Mouse (Mus musculus) lung, embryonic 15.5 days (tissue): ENCODE measurements around the gene Lrmda. TPM values are rescaled to one million over a fixed set of nuclear protein-coding genes. Genes with fewer than 3 reads are reported as not detected.
"Not testable (repeated sequence)": the region's sequence is repeated elsewhere in the genome, so short reads cannot be mapped to it uniquely, and the experiment has no call there.

Experiments used
- ATAC-seq: fragments of 200-750 bp; cut with Nextera tagmentation; 2 replicates; pipeline ENCODE4 v1.8.0; 2017; ENCODE audit warnings: moderate number of reproducible peaks, borderline replicate concordance; ENCODE audit not compliant: low FRiP score, low TSS enrichment; ENCODE audit errors: extremely low read depth
- H3K27ac ChIP-seq: fragments of 300-500 bp; sonication (generic); 2 replicates; pipeline ENCODE4 v1.5.1; 2015; ENCODE audit warnings: moderate library complexity, mild to moderate bottlenecking, inconsistent platforms
- H3K27me3 ChIP-seq: fragments of 300-500 bp; sonication (generic); 2 replicates; pipeline ENCODE4 v1.6.1; 2015; ENCODE audit warnings: inconsistent platforms
- H3K36me3 ChIP-seq: fragments of 300-500 bp; sonication (generic); 2 replicates; pipeline ENCODE4 v1.6.1; 2015; ENCODE audit warnings: inconsistent platforms
- H3K4me1 ChIP-seq: fragments of 300-500 bp; sonication (generic); 2 replicates; pipeline ENCODE4 v1.6.1; 2015; ENCODE audit warnings: inconsistent platforms
- H3K4me2 ChIP-seq: fragments of 300-500 bp; sonication (generic); 2 replicates; pipeline ENCODE4 v1.6.1; 2015; ENCODE audit warnings: inconsistent platforms, mild to moderate bottlenecking, moderate library complexity
- H3K4me3 ChIP-seq: fragments of 300-500 bp; sonication (generic); 2 replicates; pipeline ENCODE4 v1.5.1; 2015; ENCODE audit warnings: mild to moderate bottlenecking, inconsistent platforms
- H3K9ac ChIP-seq: fragments of 300-500 bp; sonication (generic); 2 replicates; pipeline ENCODE4 v1.6.1; 2015; ENCODE audit warnings: inconsistent platforms
- H3K9me3 ChIP-seq: fragments of 300-500 bp; sonication (generic); 2 replicates; pipeline ENCODE4 v1.6.1; 2016; ENCODE audit warnings: inconsistent platforms
- WGBS: fragments of 180-500 bp; shearing (Covaris S2); methylation state at CpG from one replicate; pipeline ENCODE4 v1.1.7; 2015; 5-methylcytosine and 5-hydroxymethylcytosine counted together
- polyA plus RNA-seq: library from polyadenylated mRNA; unstranded; fragments of >200 nt; fragmentation: Nextera tagmentation; extraction: Ambion mirVana; gene quantifications from 2 replicates; pipeline ENCODE4 v1.2.1, GENCODE M21; 2015

The Lrmda gene
- polyA plus RNA-seq, 1 experiment from 2014 or later, result 0.39 TPM

GRCm38 (mm10) chr14:22573585-22573984 lies 554.1 kb downstream of the Lrmda start:
- Histone ChIP-seq H3K27ac (no peak overlapping the region), H3K4me2 (no peak overlapping the region), H3K9ac (no peak overlapping the region), H3K9me3 (no peaks in the 10 kb centered on the region), H3K36me3 (no peaks in the 10 kb centered on the region), H3K27me3 (0 out of 2 replicates have a peak, but pooled peaks cover 4% of the 10 kb centered on the region), H3K4me1 (peaks cover 14% of the 10 kb centered on the region), H3K4me3 (no peak overlapping the region)
- 87% methylated on average over 7 of the region's 7 CpGs for WGBS
- no peak for ATAC-seq

- H3K27ac ChIP-seq, result no peak overlapping the region
- no peaks in the 10 kb centered on the region for H3K9me3 ChIP-seq
- no peaks in the 10 kb centered on the region for H3K36me3 ChIP-seq
- 82% methylated on average over 4 of the region's 4 CpGs for WGBS
- H3K4me3 ChIP-seq, result no peak overlapping the region
- H3K9ac ChIP-seq, result no peak overlapping the region
- ATAC-seq, result no peak
- H3K27me3 ChIP-seq, result 0 out of 2 replicates have a peak, but pooled peaks cover 4% of the 10 kb centered on the region
- H3K4me1 ChIP-seq, result peaks cover 14% of the 10 kb centered on the region
- no peak overlapping the region for H3K4me2 ChIP-seq
Measured at GRCm38 (mm10) chr14:22574006-22574405, 554.5 kb downstream of the Lrmda start.

DNA sequence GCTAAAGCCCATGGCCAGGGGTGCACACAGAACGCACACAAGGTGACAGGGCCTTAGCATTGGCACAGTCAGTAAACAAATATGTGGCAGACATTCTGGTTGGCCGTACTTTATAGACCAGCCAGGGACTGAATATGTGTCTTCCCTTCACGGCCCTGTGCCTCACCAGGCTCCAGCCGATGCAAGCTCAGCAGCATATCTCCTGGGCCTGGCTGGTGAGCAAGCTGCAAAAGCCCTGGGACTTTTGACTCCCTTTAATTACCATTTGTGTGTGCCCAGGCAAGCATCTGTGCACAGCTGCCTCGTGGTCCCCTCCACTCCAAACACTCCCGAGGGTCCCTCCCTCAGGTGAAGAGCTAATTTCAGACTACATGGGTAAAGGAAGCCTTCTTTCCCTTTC lies 556.9 kb downstream of the Lrmda start:
- Histone ChIP-seq H3K9me3 (no peaks in the 10 kb centered on the region), H3K4me2 (no peak overlapping the region), H3K27ac (no peak overlapping the region), H3K4me1 (peaks cover 14% of the 10 kb centered on the region), H3K36me3 (no peaks in the 10 kb centered on the region), H3K4me3 (no peak overlapping the region), H3K9ac (no peak overlapping the region), H3K27me3 (0 out of 2 replicates have a peak, but pooled peaks cover 4% of the 10 kb centered on the region)
- 61% methylated on average over 6 of the region's 6 CpGs for WGBS
- no peak for ATAC-seq

DNA sequence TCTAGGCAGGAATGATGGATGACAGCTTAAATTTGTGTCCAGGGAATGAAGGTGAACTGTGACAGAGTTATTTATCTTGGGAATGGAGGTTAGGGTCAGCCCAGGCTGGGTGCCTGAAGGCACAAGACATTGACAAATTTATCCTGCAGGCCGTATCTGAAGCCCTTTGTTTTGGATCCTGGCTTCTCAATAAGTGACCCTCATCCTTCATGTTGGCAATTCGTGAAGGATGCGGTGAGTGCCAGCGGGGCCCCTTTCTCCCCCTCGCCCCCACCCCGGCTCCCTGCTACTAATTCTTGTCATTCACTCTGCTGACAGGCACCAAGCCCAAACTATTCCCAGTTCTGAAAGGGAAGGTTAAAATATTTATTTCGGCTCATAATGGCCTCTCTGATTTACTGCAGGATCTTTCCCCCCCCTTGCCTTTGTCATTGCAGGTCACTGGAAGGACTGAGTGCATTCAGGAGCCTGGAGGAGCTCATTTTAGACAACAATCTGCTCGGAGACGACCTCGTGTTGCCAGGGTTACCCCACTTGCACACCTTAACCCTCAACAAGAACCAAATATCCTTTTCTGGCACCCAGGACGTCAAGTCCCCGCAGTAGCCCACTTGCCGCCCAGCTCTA lies 558.0 kb downstream of the Lrmda start:
- Histone ChIP-seq H3K27ac (no peak overlapping the region), H3K4me3 (no peak overlapping the region), H3K9ac (no peak overlapping the region), H3K9me3 (no peaks in the 10 kb centered on the region), H3K27me3 (no peaks in the 10 kb centered on the region), H3K4me2 (peak overlapping the region; percentile 26), H3K4me1 (peaks cover 22% of the 10 kb centered on the region), H3K36me3 (no peaks in the 10 kb centered on the region)
- peak; percentile 29; the same call in 1 of the 2 replicates for ATAC-seq
- 26% methylated on average over 13 of the region's 13 CpGs for WGBS

DNA sequence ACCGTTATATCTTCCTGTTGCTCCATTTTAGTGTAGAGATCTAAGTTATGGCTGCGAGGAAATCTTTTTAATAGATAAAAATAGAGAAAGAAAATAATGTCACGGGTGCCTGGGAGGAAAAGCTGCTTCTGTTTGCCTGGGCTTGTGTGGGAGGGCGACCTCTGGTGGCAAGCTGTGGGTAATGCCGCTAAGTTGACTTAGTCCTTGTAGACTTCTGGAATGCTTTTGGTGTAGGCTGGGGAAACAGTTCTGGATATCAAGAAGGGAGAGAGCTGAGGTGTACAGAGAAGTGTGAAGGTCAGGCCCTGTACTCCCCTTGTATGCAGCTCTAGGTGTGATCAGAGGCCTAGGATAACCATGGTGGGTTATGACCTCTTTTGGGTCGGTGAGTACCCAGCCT lies 558.7 kb downstream of the Lrmda start:
- Histone ChIP-seq H3K9ac (no peak overlapping the region), H3K4me2 (peak overlapping the region; percentile 26), H3K4me1 (peaks cover 29% of the 10 kb centered on the region), H3K27me3 (no peaks in the 10 kb centered on the region), H3K4me3 (no peak overlapping the region), H3K27ac (no peak overlapping the region), H3K9me3 (no peaks in the 10 kb centered on the region), H3K36me3 (no peaks in the 10 kb centered on the region)
- no peak for ATAC-seq
- 14% methylated on average over 6 of the region's 6 CpGs for WGBS

DNA sequence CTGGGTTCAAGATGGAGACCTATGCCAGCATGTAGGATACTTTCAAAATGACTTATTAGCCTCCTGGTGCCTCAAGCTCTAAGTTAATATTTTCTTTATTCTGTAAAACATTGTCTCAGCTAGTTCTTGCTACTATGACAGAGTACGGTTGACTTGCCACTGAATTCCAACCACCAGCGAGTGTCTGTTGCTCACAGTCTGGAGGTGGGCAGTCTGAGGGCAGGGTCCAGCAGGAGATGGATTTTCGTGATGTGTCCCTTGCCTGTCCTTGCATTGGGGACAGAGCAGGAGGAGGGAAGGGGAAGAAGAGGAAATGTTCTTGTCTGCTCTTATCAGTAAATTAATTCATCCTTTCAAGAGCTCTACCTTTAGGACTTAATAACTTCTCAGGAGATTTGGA lies 559.5 kb downstream of the Lrmda start:
- Histone ChIP-seq H3K4me1 (peaks cover 29% of the 10 kb centered on the region), H3K4me2 (no peak overlapping the region), H3K9me3 (no peaks in the 10 kb centered on the region), H3K27ac (no peak overlapping the region), H3K36me3 (no peaks in the 10 kb centered on the region), H3K27me3 (no peaks in the 10 kb centered on the region), H3K9ac (no peak overlapping the region), H3K4me3 (no peak overlapping the region)
- WGBS, result 92% methylated on average over 3 of the region's 3 CpGs
- no peak for ATAC-seq

- H3K27ac ChIP-seq, result no peak overlapping the region
- no peaks in the 10 kb centered on the region for H3K36me3 ChIP-seq
- H3K9me3 ChIP-seq, result no peaks in the 10 kb centered on the region
- ATAC-seq, result no peak
- peaks cover 35% of the 10 kb centered on the region for H3K4me1 ChIP-seq
- no peaks in the 10 kb centered on the region for H3K27me3 ChIP-seq
- no peak overlapping the region for H3K4me2 ChIP-seq
- WGBS, result 40% methylated on average over 9 of the region's 9 CpGs
- no peak overlapping the region for H3K9ac ChIP-seq
- no peak overlapping the region for H3K4me3 ChIP-seq
Measured at GRCm38 (mm10) chr14:22582065-22582464, 562.6 kb downstream of the Lrmda start.

DNA sequence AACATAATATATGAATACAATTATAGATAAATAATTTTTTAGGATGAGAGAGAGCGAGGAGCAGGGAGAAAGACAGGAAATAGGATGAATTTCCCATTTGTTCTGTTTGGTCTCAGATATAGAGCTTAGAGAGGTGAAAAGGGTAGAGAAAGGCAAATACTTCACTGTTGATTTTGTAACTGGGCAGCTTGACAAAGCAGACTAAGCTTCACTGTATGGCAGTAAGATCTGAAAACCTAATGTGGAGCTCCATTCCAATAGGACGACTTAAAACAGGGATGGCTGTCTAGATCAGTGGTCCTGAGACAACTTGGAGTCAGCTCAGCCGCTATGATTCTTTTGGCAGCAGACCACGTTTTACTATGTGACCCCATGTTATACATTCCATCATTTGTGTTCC lies 566.8 kb downstream of the Lrmda start:
- Histone ChIP-seq H3K4me1 (peaks cover 24% of the 10 kb centered on the region), H3K9me3 (no peaks in the 10 kb centered on the region), H3K36me3 (no peaks in the 10 kb centered on the region), H3K4me3 (no peak overlapping the region), H3K27me3 (no peaks in the 10 kb centered on the region), H3K27ac (no peak overlapping the region), H3K4me2 (no peak overlapping the region), H3K9ac (no peak overlapping the region)
- WGBS, result 38% methylated on average over 4 of the region's 4 CpGs
- no peak for ATAC-seq

GRCm38 (mm10) chr14:22586796-22587195 lies 567.3 kb downstream of the Lrmda start:
- no peaks in the 10 kb centered on the region for H3K9me3 ChIP-seq
- no peaks in the 10 kb centered on the region for H3K36me3 ChIP-seq
- peaks cover 22% of the 10 kb centered on the region for H3K4me1 ChIP-seq
- no peak overlapping the region for H3K27ac ChIP-seq
- no peaks in the 10 kb centered on the region for H3K27me3 ChIP-seq
- H3K4me3 ChIP-seq, result no peak overlapping the region
- 48% methylated on average over 4 of the region's 4 CpGs for whole genome bisulfite sequencing
- no peak overlapping the region for H3K9ac ChIP-seq
- ATAC-seq, result no peak
- no peak overlapping the region for H3K4me2 ChIP-seq

- no peak overlapping the region for H3K4me2 ChIP-seq
- no peak for ATAC-seq
- H3K36me3 ChIP-seq, result no peaks in the 10 kb centered on the region
- 60% methylated on average over 4 of the region's 4 CpGs for WGBS
- peaks cover 16% of the 10 kb centered on the region for H3K4me1 ChIP-seq
- H3K9me3 ChIP-seq, result no peaks in the 10 kb centered on the region
- no peak overlapping the region for H3K9ac ChIP-seq
- no peak overlapping the region for H3K4me3 ChIP-seq
- no peak overlapping the region for H3K27ac ChIP-seq
- H3K27me3 ChIP-seq, result no peaks in the 10 kb centered on the region
Measured at GRCm38 (mm10) chr14:22587285-22587957, 567.9 kb downstream of the Lrmda start.

DNA sequence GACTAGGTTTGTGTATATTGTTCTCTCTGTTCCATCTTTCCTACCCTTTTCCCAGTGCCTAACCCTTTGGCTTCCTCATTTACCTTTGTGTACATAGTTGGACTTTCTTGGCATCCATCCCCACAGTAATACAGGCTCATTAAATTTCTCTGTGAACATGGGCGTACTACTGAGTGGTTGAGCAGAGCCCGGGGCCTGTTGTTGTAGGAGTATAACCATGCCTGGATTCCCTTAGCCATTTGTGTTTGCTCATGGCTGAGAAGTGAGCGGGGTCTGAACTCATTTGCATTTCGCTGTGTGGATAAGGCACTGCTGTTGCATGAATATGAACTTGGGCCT lies 568.4 kb downstream of the Lrmda start:
- Histone ChIP-seq H3K4me3 (no peak overlapping the region), H3K9ac (no peak overlapping the region), H3K9me3 (no peaks in the 10 kb centered on the region), H3K4me1 (peaks cover 11% of the 10 kb centered on the region), H3K4me2 (no peak overlapping the region), H3K36me3 (no peaks in the 10 kb centered on the region), H3K27ac (no peak overlapping the region), H3K27me3 (no peaks in the 10 kb centered on the region)
- 90% methylated on average over 4 of the region's 4 CpGs for WGBS
- no peak for ATAC-seq

DNA sequence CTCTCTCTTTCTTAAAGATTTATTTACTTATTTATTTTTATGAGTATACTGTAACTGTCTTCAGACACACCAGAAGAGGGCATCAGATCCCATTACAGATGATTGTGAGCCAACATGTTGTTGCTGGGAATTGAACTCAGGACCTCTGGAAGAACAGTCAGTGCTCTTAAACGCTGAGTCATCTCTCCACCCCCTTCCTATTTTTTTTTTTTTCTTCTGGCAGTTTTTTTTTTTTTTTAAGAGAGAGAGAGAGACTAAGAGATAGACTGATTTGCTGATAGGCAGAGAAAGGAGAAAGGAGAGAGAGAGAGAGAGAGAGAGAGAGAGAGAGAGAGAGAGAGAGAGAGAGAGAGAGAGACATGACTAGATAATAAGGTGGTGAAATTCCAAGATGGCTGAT lies 568.9 kb downstream of the Lrmda start:
- 70% methylated on average over 1 of the region's 1 CpGs for WGBS
- not testable (repeated sequence) for H3K36me3 ChIP-seq, H3K27me3 ChIP-seq, H3K9ac ChIP-seq, ATAC-seq, H3K9me3 ChIP-seq, H3K4me1 ChIP-seq, H3K4me3 ChIP-seq, H3K27ac ChIP-seq, H3K4me2 ChIP-seq
